ENCODE assay signal across 8 mouse cellular contexts in genomic region chr6:89239511-89239910, GRCm38 (mm10).
DNase-seq lines count a peak whose midpoint lies in the region; ATAC-seq and TF ChIP-seq lines count a peak whose summit lies in the region.

No protein-coding gene starts in this region.

- H3K4me1 ChIP-seq in neural tube, embryonic 12.5 days = peaks cover 63% of the 10 kb centered on the region
- peaks cover 43% of the 10 kb centered on the region for H3K4me1 ChIP-seq in cerebellum, adult 2 months (ENCODE audit: control insufficient read depth, insufficient read depth, low read length)

- H3K4me2 ChIP-seq in neural tube, embryonic 12.5 days (replicated peaks) = no peak overlapping the region

- TF ChIP-seq POLR2A in cerebellum, adult 2 months (IDR thresholded peaks at IDR 0.05; ENCODE audit: borderline replicate concordance, insufficient read depth, low read length) = no peak

- H3K9ac ChIP-seq in neural tube, embryonic 12.5 days = 0 out of 2 replicates have a peak overlapping the region, but pooled peaks have one; percentile 29

- WGBS in neural tube, embryonic 12.5 days = 46% methylated on average over 8 of the region's 8 CpGs
- 9% methylated on average over 8 of the region's 8 CpGs for WGBS in cerebellum, adult 2 months

- H3K9me3 ChIP-seq in neural tube, embryonic 12.5 days = no peaks in the 10 kb centered on the region

- H3K36me3 ChIP-seq in neural tube, embryonic 12.5 days = no peaks in the 10 kb centered on the region

- H3K27me3 ChIP-seq in neural tube, embryonic 12.5 days (replicated peaks) = no peaks in the 10 kb centered on the region
- no peaks in the 10 kb centered on the region for H3K27me3 ChIP-seq in cerebellum, adult 2 months (ENCODE audit: control insufficient read depth, insufficient read depth, low read length)

- H3K27ac ChIP-seq in neural tube, embryonic 12.5 days = no peak overlapping the region
- H3K27ac ChIP-seq in cerebellum, adult 2 months (ENCODE audit: insufficient read depth, low read length) = 0 out of 2 replicates have a peak overlapping the region, but pooled peaks have one; percentile 9

- DNase-seq in neural tube, embryonic 10.5 days (ENCODE audit: extremely low spot score, low spot score) = no peak
- DNase-seq in cerebellum, adult 2 months = peak; percentile 92 to 96
- peak; percentile 80 to 85 for DNase-seq in heart, adult 9 months (ENCODE audit: low spot score in 2 of 2)
- peak; percentile 24 to 71 for DNase-seq in kidney, postnatal 36 days
- peak; percentile 20 for DNase-seq in retina, postnatal 1 day
- no peak for DNase-seq in spleen, postnatal 36 days (ENCODE audit: low spot score in 2 of 2)

- TF ChIP-seq CTCF in cerebellum, adult 2 months (IDR thresholded peaks at IDR 0.05; ENCODE audit: borderline replicate concordance, insufficient read depth, low read depth, low read length) = no peak

- H3K4me3 ChIP-seq in neural tube, embryonic 12.5 days = no peak overlapping the region
- H3K4me3 ChIP-seq in cerebellum, adult 2 months (replicated peaks; ENCODE audit: insufficient read depth, low read depth, low read length) = no peak overlapping the region

- ATAC-seq in neural tube, embryonic 12.5 days (ENCODE audit: low FRiP score, low read depth) = no peak
- no peak for ATAC-seq in monocyte, adult 5-6 weeks (replicated peaks; ENCODE audit: insufficient number of reproducible peaks, low FRiP score, low TSS enrichment, poor library complexity, severe bottlenecking)

Comparison
In these comparisons a context has a peak if more than half of its experiments do, and no peak if none do; other contexts are left out.
1. DNase-seq: peak in cerebellum, adult 2 months (2 of 2), heart, adult 9 months (2 of 2), kidney, postnatal 36 days (2 of 2) and retina, postnatal 1 day (single experiment); none in neural tube, embryonic 10.5 days (single experiment) and spleen, postnatal 36 days (0 of 2).